Mouse (Mus musculus): ENCODE results near the gene Kifc5b. TPM values are rescaled to one million over a fixed set of nuclear protein-coding genes. Genes with fewer than 3 reads are reported as not detected.

The Kifc5b gene
- polyA plus RNA-seq, 1 experiment = 15.4 TPM

- no peak overlapping the region for H3ac ChIP-seq (ENCODE audit: control insufficient read depth, insufficient read length)
- H3K27me3 ChIP-seq (ENCODE audit: control insufficient read depth, insufficient read depth, insufficient read length) = no peaks in the 10 kb centered on the region
- H3K4me2 ChIP-seq (ENCODE audit: low read depth) = no peak overlapping the region
- H3K4me3 ChIP-seq = no peak overlapping the region
- H3K79me2 ChIP-seq (ENCODE audit: control insufficient read depth, insufficient read depth) = peaks cover 13% of the 10 kb centered on the region
- TF ChIP-seq CEBPB (IDR thresholded peaks at IDR 0.05; ENCODE audit: insufficient read depth, poor library complexity, severe bottlenecking) (no peak), MYOG (IDR thresholded peaks at IDR 0.05; ENCODE audit: control insufficient read depth in 1 of 3, insufficient read depth in 1 of 3, insufficient read length in 2 of 3, low read depth in 2 of 3) (no peak)
- no peaks in the 10 kb centered on the region for H3K36me3 ChIP-seq (ENCODE audit: control insufficient read depth, insufficient read depth)
These were observed 19.6 kb downstream of the Kifc5b start for GRCm38 (mm10) chr17:26936453-26936852.

GRCm38 (mm10) chr17:26936921-26937695 is 20.2 kb downstream of the Kifc5b start:
- Histone ChIP-seq H3K4me3 (no peak overlapping the region), H3K27me3 (ENCODE audit: control insufficient read depth, insufficient read depth, insufficient read length) (no peaks in the 10 kb centered on the region), H3K4me2 (ENCODE audit: low read depth) (no peak overlapping the region), H3K36me3 (ENCODE audit: control insufficient read depth, insufficient read depth) (no peaks in the 10 kb centered on the region), H3ac (ENCODE audit: control insufficient read depth, insufficient read length) (no peak overlapping the region), H3K79me2 (ENCODE audit: control insufficient read depth, insufficient read depth) (peaks cover 13% of the 10 kb centered on the region)
- TF ChIP-seq SRF (IDR thresholded peaks at IDR 0.05; ENCODE audit: control insufficient read depth, insufficient read length, low read depth) (no peak), POLR2AphosphoS2 (IDR thresholded peaks at IDR 0.05; ENCODE audit: insufficient read length, low read depth) (no peak), USF1 (IDR thresholded peaks at IDR 0.05; ENCODE audit: low read depth) (no peak), CEBPB (IDR thresholded peaks at IDR 0.05; ENCODE audit: insufficient read depth, poor library complexity, severe bottlenecking) (no peak), MYOG (IDR thresholded peaks at IDR 0.05; ENCODE audit: control insufficient read depth in 1 of 3, insufficient read depth in 1 of 3, insufficient read length in 2 of 3, low read depth in 2 of 3) (no peak), E2F4 (IDR thresholded peaks at IDR 0.05; ENCODE audit: insufficient read depth) (no peak), MYOD1 (IDR thresholded peaks at IDR 0.05; ENCODE audit: control insufficient read depth in 1 of 3, insufficient read length in 2 of 3, low read depth in 2 of 3) (no peak), TCF12 (IDR thresholded peaks at IDR 0.05; ENCODE audit: insufficient read depth, poor library complexity, severe bottlenecking) (no peak), REST (IDR thresholded peaks at IDR 0.05; ENCODE audit: insufficient read depth, insufficient read length) (no peak), TCF3 (IDR thresholded peaks at IDR 0.05; ENCODE audit: insufficient read length, low read depth) (no peak), MAX (IDR thresholded peaks at IDR 0.05; ENCODE audit: low read depth) (no peak), POLR2A (IDR thresholded peaks at IDR 0.05; ENCODE audit: insufficient read length, low read depth) (no peak)

- TF ChIP-seq POLR2A (IDR thresholded peaks at IDR 0.05; ENCODE audit: insufficient read length, low read depth) (no peak), REST (IDR thresholded peaks at IDR 0.05; ENCODE audit: insufficient read depth, insufficient read length) (no peak), MYOG (IDR thresholded peaks at IDR 0.05; ENCODE audit: control insufficient read depth in 1 of 3, insufficient read depth in 1 of 3, insufficient read length in 2 of 3, low read depth in 2 of 3) (no peak), TCF12 (IDR thresholded peaks at IDR 0.05; ENCODE audit: insufficient read depth, poor library complexity, severe bottlenecking) (no peak), MAX (IDR thresholded peaks at IDR 0.05; ENCODE audit: low read depth) (no peak), E2F4 (IDR thresholded peaks at IDR 0.05; ENCODE audit: insufficient read depth) (no peak), MYOD1 (IDR thresholded peaks at IDR 0.05; ENCODE audit: control insufficient read depth in 1 of 3, insufficient read length in 2 of 3, low read depth in 2 of 3) (no peak), CEBPB (IDR thresholded peaks at IDR 0.05; ENCODE audit: insufficient read depth, poor library complexity, severe bottlenecking) (no peak), TCF3 (IDR thresholded peaks at IDR 0.05; ENCODE audit: insufficient read length, low read depth) (no peak), USF1 (IDR thresholded peaks at IDR 0.05; ENCODE audit: low read depth) (no peak), SRF (IDR thresholded peaks at IDR 0.05; ENCODE audit: control insufficient read depth, insufficient read length, low read depth) (no peak), POLR2AphosphoS2 (IDR thresholded peaks at IDR 0.05; ENCODE audit: insufficient read length, low read depth) (no peak)
These were observed 21.2 kb downstream of the Kifc5b start for GRCm38 (mm10) chr17:26937883-26938695.

GRCm38 (mm10) chr17:26938731-26939130 is 21.8 kb downstream of the Kifc5b start:
- H3K4me3 ChIP-seq = peak overlapping the region; percentile 71
- H3K27me3 ChIP-seq (ENCODE audit: control insufficient read depth, insufficient read depth, insufficient read length) = no peaks in the 10 kb centered on the region
- peak overlapping the region; percentile 58 for H3ac ChIP-seq (ENCODE audit: control insufficient read depth, insufficient read length)
- H3K79me2 ChIP-seq (ENCODE audit: control insufficient read depth, insufficient read depth) = peaks cover 13% of the 10 kb centered on the region
- H3K4me2 ChIP-seq (ENCODE audit: low read depth) = peak overlapping the region; percentile 99
- no peaks in the 10 kb centered on the region for H3K36me3 ChIP-seq (ENCODE audit: control insufficient read depth, insufficient read depth)
- TF ChIP-seq MAX (IDR thresholded peaks at IDR 0.05; ENCODE audit: low read depth) (no peak), TCF3 (IDR thresholded peaks at IDR 0.05; ENCODE audit: insufficient read length, low read depth) (no peak), E2F4 (IDR thresholded peaks at IDR 0.05; ENCODE audit: insufficient read depth) (no peak), MYOD1 (IDR thresholded peaks at IDR 0.05; ENCODE audit: control insufficient read depth in 1 of 3, insufficient read length in 2 of 3, low read depth in 2 of 3) (no peak), CEBPB (IDR thresholded peaks at IDR 0.05; ENCODE audit: insufficient read depth, poor library complexity, severe bottlenecking) (no peak), MYOG (IDR thresholded peaks at IDR 0.05; ENCODE audit: control insufficient read depth in 1 of 3, insufficient read depth in 1 of 3, insufficient read length in 2 of 3, low read depth in 2 of 3) (no peak), POLR2A (IDR thresholded peaks at IDR 0.05; ENCODE audit: insufficient read length, low read depth) (no peak)

More at GRCm38 (mm10) chr17:26937883-26938695, 21.2 kb downstream of the Kifc5b start:
- Histone ChIP-seq H3K4me2 (ENCODE audit: low read depth) (peak overlapping the region; percentile 99), H3K4me3 (peak overlapping the region; percentile 71), H3K27me3 (ENCODE audit: control insufficient read depth, insufficient read depth, insufficient read length) (no peaks in the 10 kb centered on the region), H3K79me2 (ENCODE audit: control insufficient read depth, insufficient read depth) (peaks cover 13% of the 10 kb centered on the region), H3ac (ENCODE audit: control insufficient read depth, insufficient read length) (peak overlapping the region; percentile 58), H3K36me3 (ENCODE audit: control insufficient read depth, insufficient read depth) (no peaks in the 10 kb centered on the region)
